Mouse (Mus musculus): ENCODE results near the gene Dmpk. TPM values are rescaled to one million over a fixed set of nuclear protein-coding genes. Genes with fewer than 3 reads are reported as not detected.
"Not testable (repeated sequence)": the region's sequence is repeated elsewhere in the genome, so short reads cannot be mapped to it uniquely, and the experiment has no call there.

The Dmpk gene
- 100 to 1,000 TPM; 130 to 142 TPM for total RNA-seq (2021)
- polyA plus RNA-seq (2012; rRNA removed) = 743 and 836 TPM in 2 replicates
- long read RNA-seq, transcript Dmpk-202 (13 exons, 2,588 nt) = minor isoform, 8 of 130 reads
- long read RNA-seq, transcript Dmpk-201 (15 exons, 2,761 nt) = major isoform, 30 of 130 reads
- long read RNA-seq, partial matches to known transcripts = 4 of 130 reads
- long read RNA-seq, other reads (novel, unspliced or antisense) = 86 of 130 reads

DNA sequence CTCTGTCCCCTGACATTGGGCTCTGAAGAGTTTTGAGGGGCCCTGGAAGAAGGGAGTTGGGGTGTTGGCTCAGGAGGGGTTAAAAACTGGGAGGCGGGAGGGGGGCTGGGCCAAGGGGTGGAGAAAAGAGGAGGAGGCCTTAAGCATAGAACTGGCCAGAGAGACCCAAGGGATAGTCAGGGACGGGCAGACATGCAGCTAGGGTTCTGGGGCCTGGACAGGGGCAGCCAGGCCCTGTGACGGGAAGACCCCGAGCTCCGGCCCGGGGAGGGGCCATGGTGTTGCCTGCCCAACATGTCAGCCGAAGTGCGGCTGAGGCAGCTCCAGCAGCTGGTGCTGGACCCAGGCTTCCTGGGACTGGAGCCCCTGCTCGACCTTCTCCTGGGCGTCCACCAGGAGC, at the start of gene Dmpk:
Gene Dmpk (plus strand): TSS at position 149 of the 400 bp plus-strand sequence.
- peak; percentile 81 for DNase-seq

DNA sequence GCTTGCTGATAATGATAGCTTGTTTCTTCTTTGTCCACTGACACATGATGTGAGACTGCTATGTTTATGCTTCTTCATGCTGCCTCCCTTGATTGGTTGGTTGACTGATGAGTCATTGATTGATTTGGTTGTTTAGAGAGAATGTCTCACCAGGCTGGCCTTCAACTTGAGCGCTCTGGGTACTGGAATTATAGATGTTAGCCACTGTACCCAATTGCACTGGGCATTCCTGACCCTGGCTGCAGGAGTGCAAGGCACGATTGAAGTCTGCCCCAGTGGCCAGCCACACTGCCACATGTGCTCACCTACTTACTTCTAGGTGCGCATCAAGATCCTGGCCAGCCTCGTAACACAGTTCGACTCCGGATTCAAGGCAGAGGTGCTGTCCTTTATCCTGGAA, 39.0 kb upstream of the Dmpk start:
- DNase-seq = peak; percentile 68

DNA sequence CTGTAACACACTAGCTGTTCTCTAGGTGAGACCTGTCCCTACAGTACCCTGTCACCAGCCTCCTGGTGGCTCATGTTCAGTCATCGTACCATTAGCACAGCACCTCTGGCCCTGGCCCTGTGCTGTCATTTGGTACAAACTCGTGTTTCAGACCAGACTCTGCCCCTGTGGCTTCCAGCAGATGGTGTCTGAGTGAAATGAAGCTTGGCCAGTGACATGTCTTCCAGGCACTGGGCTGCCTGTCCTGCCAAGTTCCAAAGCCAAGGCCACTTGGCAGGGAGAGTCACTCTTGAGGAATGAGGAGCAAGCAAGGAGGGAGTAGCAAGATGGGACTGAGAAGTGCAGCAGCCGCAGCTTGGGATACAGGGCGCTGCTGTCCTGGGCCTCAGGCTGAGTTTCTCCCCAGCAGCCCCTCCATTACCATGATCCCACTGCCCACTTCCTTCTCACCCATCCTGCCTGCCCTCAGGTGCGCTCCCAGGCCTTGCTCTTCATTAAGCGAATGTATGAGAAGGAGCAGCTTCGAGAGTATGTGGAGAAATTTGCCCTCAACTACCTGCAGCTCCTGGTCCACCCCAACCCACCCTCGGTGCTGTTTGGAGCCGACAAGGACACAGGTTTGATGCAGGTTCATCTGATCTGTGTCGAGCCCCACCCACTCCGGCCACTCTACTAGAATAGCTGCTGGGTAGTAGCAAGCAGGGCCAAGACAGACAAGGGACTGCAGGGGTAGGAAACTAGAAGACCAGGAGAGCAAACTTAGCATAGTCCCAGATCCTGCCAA, 37.2 kb upstream of the Dmpk start:
- peak; percentile 89 for DNase-seq

DNA sequence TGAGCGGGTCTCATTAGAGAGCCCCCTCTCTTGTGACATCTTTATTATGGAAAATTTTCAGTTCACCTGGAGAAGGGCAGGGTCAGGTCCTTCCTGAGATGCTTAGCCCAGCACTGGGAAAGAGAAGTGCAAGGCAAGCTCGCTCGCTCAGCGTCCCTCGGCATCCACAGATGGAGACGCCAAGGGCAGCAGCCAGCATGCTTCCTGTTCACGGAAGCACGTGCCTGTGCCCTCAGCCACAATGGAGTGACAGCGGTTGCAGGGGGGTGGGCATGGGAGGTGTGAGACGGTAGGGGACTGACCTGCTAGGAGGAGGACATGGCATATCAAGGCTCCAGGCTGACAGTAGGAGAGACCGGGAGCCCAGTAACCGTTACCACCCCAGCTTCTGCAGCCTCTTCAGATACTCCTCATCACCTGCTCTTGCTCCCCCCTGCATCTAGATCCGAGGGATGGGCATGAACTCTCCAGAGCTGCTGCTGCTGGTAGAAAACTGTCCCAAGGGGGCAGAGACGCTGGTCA, 35.6 kb upstream of the Dmpk start:
- DNase-seq = no peak

DNA sequence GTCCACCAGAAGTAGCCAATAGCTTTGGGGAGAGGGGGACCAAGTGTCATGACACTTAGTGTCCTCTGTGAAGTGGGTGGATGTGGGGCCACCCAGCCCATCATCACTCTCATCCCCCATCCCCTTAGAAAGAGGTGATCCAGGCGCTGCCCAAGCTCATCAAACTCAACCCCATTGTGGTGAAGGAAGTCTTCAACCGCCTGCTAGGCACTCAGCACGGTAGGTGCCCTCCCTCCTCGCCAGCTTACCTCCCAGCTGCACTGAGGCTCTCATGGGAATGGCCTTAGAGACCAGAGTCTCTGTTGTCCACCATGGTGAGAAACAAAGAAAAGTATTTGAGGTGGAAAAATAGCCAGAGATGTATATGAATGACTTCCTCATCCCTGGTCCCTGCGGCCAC, 34.4 kb upstream of the Dmpk start:
- no peak for DNase-seq

DNA sequence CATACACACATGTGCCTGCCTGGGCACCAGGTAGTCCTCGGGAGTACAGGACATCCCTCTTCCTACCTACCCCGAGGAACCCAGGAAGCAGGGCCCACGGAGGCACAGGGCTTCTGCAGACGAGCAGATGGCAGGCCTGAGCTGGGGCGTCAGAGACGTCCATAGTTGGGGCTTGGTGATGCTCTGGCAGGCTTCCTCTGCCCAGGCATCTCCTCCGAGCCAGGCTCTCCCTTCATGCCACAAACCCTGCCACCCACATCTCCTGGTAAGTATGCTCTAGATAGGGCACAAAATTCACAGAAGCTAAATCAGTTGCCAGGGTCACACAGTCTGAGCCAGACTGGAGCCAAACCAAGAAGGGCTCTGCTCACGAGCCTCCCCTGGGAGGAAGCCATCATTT, 33.5 kb upstream of the Dmpk start:
- no peak for DNase-seq

DNA sequence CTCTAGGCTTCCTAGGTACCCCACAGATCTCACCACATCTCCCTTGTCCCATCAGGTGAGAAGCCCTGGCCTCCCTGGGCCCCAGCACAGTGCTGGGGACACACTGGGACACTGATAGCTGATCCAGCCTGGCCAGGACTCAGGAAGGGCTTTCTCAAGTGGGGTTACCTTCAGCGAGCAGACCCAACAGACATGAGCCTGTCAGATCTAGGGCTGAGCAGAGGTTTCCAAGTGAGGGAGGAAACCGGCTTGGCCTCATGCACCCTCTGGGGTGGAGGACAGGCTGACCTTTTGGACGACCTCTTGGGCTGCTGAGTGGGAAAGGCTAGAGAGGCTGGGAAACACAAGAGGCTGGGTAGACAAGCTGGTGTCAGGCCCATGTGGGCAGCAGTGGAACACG, 32.5 kb upstream of the Dmpk start:
- DNase-seq = no peak

DNA sequence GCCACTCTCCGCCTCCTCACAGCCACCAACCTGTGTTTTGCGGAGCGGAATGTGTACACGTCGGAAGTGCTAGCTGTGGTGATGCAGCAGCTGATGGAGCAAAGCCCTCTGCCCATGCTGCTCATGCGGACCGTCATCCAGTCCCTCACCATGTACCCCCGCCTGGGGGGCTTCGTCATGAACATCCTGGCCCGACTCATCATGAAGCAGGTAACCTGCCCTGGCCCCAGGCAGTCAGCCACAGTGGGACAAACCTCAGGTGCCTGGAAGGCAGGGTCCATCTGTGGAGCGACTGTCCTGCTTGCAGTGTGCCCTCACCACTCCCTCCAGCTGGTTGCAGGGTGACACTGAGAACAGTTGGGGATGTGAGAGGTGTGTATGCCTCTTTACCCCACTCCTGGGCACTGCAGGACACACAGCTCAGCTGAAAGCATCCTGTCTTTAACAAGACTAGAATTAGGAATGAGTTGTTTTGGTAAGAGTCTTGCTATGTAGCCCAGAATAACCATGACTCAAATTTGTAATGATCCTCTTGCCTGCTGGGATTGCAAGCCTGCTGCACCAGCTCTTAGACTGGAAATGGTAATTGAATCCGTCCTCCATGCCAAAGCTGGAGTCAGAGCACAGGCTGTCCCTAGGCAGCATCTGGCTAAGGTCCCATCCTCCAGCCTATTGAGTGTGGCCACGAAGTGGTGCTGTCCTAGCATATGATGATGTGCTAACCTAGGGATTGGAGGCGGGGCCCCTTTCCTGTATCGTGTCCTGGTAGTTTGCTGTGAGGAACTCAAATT, 31.1 kb upstream of the Dmpk start:
- no peak for DNase-seq

GRCm38 (mm10) chr7:19053136-19053532, 30.5 kb upstream of the Dmpk start:
- no peak for DNase-seq

DNA sequence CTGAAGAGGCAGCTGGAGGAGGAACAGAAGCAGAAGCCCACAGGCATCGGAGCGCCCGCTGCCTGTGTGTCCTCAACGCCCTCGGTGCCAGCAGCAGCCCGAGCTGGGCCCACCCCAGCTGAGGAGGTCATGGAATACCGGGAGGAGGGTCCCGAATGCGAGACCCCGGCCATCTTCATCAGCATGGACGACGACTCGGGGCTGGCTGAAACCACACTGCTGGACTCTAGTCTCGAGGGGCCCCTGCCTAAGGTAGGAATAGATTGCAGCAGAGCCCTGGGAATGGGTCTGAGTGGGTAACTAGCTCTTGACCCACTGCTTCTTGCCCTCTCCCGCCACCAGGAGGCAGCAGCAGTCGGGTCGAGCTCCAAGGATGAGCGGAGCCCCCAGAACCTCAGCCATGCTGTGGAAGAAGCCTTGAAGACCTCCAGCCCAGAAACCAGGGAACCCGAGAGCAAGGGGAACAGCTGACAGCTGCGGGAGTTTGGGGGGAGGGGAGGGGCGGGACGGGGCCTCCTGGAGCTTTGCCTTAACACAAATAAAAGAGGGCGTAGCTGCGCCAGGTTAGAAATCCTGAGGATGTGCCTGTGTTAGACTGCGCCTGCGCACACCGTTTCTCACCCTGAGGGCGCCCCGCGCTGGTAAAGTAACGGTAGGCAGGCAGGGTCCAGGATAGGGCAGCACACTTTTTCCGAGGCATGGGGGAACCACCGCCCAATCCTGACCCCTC, 29.4 kb upstream of the Dmpk start, which contains the start of gene Rsph6a:
Gene Rsph6a (plus strand): TSS at position 644 of the 730 bp plus-strand sequence.
- peak; percentile 18 for DNase-seq

DNA sequence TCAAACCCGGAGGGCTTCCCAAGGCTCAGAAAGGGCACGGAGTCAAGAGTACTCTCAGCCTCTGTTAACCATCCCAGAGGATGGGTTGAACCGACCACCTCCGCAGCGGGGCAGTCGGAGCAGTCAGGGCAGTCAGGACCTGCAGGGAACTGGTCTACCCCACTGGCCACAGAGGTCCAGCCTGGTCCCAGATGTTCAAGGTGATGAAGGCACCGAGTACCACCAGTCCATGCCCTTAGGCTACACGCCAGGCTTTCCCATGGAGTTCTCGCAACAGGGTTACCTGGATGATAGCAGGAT, 28.9 kb upstream of the Dmpk start:
- no peak for DNase-seq

DNA sequence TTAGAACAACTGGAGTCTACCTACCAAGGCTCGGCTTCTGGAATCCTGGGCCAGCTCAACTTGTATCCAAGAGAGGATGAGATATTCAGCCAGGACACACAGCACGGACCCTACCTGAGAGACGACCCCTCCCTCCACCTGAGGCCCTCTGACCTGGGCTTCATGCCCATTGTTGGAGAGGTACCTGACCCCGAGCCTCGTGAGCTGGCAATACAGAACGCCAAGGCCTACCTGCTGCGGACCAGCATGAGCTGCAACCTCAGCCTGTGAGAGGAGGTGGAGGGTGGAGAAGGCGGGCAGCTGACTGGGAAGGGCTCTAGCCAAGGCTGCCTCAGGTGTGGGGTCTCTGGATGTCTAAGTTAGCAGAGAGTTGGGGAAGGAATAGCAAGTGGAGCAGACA, 28.5 kb upstream of the Dmpk start:
- DNase-seq = no peak

DNA sequence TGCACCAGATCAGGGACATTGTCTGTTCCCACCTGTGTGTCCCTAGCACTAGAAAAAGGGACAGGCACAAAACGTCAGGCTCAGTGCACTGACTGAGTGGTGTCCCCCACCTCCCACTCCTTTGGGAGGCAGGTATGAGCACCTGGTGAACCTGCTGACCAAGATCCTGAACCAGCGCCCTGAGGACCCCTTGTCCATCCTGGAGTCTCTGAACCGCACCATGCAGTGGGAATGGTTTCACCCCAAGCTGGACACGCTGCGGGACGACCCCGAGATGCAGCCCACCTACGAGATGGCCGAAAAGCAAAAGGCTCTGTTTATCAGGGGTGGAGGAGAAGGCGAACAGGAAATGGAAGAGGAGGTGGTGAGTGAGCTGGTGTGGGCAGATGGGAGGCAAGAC, 26.2 kb upstream of the Dmpk start:
- no peak for DNase-seq

DNA sequence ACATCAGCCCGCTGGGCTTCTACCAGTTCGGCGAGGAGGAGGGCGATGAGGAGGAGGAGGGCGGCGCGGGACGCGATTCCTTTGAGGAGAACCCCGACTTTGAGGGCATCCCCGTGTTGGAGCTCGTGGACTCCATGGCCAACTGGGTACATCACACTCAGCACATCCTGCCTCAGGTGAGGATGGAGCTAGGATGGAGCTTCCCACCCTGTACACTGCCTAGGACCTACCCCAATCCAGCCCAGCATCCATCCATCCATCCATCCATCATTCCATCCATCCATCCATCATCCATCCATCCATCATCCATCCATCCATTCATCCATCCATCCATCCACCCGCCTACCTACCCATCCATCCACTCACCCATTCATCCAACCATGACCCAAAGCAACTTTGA, 17.8 kb upstream of the Dmpk start:
- no peak for DNase-seq

- no peak for DNase-seq
These were observed 16.6 kb upstream of the Dmpk start for GRCm38 (mm10) chr7:19067063-19067462.

DNA sequence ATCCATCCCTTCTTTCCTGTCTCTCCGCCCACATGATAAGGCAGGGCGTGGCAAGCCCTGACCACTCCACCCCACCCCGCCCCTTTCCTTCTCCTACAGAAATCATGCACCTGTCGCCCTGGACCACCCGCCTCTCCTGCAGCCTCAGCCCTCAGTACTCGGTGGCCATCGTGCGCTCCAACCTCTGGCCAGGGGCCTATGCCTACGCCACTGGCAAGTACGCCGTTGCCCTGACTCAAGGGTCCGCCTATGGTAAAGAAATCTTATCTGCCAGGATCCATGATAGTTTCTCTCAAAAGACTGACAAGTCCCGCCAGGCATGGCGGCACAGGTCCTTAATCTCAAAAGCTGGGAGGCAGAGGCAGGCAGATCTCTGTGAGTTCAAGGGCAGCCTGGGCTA, 15.7 kb upstream of the Dmpk start:
- DNase-seq = no peak

GRCm38 (mm10) chr7:19068707-19069106, 14.9 kb upstream of the Dmpk start:
- DNase-seq = peak; percentile 67

GRCm38 (mm10) chr7:19069500-19069899, 14.1 kb upstream of the Dmpk start:
- DNase-seq = no peak

DNA sequence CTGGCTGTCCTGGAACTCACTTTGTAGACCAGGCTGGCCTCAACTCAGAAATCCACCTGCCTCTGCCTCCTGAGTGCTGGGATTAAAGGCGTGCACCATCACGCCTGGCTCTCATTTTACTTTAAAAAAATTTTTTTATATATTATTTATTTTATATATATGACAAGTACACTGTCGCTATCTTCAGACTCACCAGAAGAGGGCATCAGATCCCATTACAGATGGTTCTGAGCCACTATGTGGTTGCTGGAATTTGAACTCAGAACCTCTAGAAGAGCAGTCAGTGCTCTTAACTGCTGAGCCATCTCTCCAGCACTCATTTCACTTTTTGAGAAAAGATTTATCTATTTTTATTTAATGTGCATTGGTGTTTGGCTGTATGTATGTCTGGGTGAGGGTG, 12.6 kb upstream of the Dmpk start:
- DNase-seq = not testable (repeated sequence)

DNA sequence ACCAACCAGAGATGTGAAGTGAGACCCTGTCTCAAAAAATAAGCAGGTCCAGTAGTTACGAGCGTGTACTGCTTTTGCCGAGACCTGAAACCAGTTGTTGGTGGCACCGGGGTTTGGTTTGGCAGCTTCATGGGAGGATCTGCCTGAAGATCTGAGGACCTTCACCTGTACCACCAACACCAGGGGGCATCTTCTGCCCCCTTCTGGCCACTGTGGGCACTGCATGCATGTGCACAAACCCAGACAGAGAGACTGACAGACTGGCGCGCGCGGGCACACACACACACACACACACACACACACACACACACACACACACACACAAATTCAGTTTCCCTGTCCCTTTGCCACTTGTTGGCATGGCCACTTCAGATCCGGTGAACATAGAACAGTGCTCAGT, 10.1 kb upstream of the Dmpk start:
- DNase-seq = peak; percentile 39

DNA sequence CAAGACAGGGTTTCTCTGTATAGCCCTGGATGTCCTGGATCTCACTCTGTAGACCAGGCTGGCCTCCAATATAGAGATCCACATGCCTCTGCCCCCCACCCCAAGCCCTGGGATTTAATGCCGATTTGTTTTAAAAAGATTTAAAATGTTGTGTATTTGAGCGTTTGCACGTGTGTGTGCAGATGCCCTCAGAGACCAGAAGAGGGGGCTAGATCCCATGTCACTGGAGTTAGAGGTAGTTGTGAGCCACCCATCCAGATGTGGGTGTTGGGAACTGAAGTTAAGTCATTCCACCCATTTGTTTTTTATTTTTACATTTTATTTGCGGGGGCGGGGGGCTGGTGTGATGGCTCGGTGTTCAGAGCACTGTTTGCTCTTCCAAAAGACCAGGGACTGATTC, 9.2 kb upstream of the Dmpk start:
- DNase-seq = no peak

- no peak for DNase-seq
These were observed 8.4 kb upstream of the Dmpk start for GRCm38 (mm10) chr7:19075231-19075630.

Measured in adrenal gland, adult 2 months (tissue).